Mouse (Mus musculus) kidney, adult 2 months (tissue): ENCODE measurements around the gene Mad2l2. TPM values are rescaled to one million over a fixed set of nuclear protein-coding genes. Genes with fewer than 3 reads are reported as not detected.
"Not testable (repeated sequence)": the region's sequence is repeated elsewhere in the genome, so short reads cannot be mapped to it uniquely, and the experiment has no call there.

Experiments used
- DNase-seq: peaks from one replicate; pipeline ENCODE4 v3.0.0; 2021
- H3K27ac ChIP-seq: fragments of 200-500 bp; 2 replicates; pipeline ENCODE4 v1.5.1; 2012; ENCODE audit warnings: low read depth, low read length, control low read depth, inconsistent platforms; ENCODE audit not compliant: insufficient read depth
- H3K27me3 ChIP-seq: fragments of 200-500 bp; replicated peaks from 2 replicates; pipeline ENCODE4 v1.6.1; 2012; ENCODE audit warnings: mild to moderate bottlenecking, moderate library complexity, low read length, inconsistent platforms; ENCODE audit not compliant: control insufficient read depth, insufficient read depth
- H3K36me3 ChIP-seq: fragments of 200-500 bp; 2 replicates; pipeline ENCODE4 v1.6.1; 2012; ENCODE audit warnings: mild to moderate bottlenecking, moderate library complexity, low read length, inconsistent platforms; ENCODE audit not compliant: control insufficient read depth, insufficient read depth
- H3K4me1 ChIP-seq: fragments of 200-500 bp; 2 replicates; pipeline ENCODE4 v1.6.1; 2011; ENCODE audit warnings: low read length; ENCODE audit not compliant: control insufficient read depth, insufficient read depth
- H3K4me3 ChIP-seq: fragments of 200-500 bp; 2 replicates; pipeline ENCODE4 v1.5.1; 2011; ENCODE audit warnings: mild to moderate bottlenecking, low read depth, low read length, control low read depth; ENCODE audit not compliant: insufficient read depth
- CTCF ChIP-seq: fragments of 200-500 bp; conservative IDR thresholded peaks from 2 replicates; pipeline ENCODE4 v1.5.1; 2011; ENCODE audit warnings: low read depth, mild to moderate bottlenecking, control low read depth, low read length, moderate library complexity, mixed read lengths; ENCODE audit not compliant: insufficient read depth, insufficient read length
- POLR2A ChIP-seq: fragments of 200-500 bp; IDR thresholded peaks from one replicate; pipeline ENCODE4 v1.6.1; 2011; ENCODE audit warnings: low read depth, low read length, control low read depth
- WGBS: fragments of 180-500 bp; shearing (Covaris S2); methylation state at CpG from one replicate; pipeline ENCODE4 v1.1.7; 2018; 5-methylcytosine and 5-hydroxymethylcytosine counted together
- polyA plus RNA-seq: library from polyadenylated mRNA; depleted of rRNA; stranded (reverse); fragments of >200 nt; gene quantifications from 2 replicates; pipeline ENCODE4 v1.2.3, GENCODE M21; 2012

The Mad2l2 gene
- polyA plus RNA-seq, 1 experiment: 22.8 TPM

GRCm38 (mm10) chr4:148166431-148166830 is 36.2 kb downstream of the Mad2l2 start:
- no peak for DNase-seq
- H3K27ac ChIP-seq: no peak overlapping the region
- H3K4me1 ChIP-seq: no peaks in the 10 kb centered on the region
- TF ChIP-seq CTCF (no peak), POLR2A (no peak)
- H3K36me3 ChIP-seq: no peaks in the 10 kb centered on the region
- 10% methylated on average over 10 of the region's 10 CpGs for WGBS
- H3K27me3 ChIP-seq: no peaks in the 10 kb centered on the region
- no peak overlapping the region for H3K4me3 ChIP-seq

DNA sequence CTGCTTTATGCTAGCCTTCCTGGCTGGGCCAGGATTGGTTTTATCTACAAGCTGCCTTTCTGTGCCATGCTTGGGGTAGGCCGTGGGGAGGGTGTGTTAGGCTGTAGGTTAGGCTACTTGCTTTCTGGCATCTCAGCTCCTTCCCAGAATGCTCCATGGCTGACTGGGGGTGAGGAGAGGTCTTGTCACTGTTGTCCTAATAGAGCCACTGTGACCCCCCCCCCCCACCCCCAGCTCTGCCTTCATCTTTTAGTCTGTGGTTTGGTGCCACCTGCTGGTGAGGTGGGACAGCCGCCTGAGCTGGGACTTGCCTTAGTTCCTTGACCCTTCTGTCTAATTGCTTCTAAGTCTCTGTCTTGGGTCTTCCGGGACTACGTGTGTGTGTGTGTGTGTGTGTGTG is 36.8 kb downstream of the Mad2l2 start:
- TF ChIP-seq POLR2A (no peak), CTCF (peak; percentile 64)
- H3K27ac ChIP-seq: no peak overlapping the region
- WGBS: 9% methylated on average over 4 of the region's 4 CpGs
- H3K4me3 ChIP-seq: no peak overlapping the region
- no peaks in the 10 kb centered on the region for H3K27me3 ChIP-seq
- H3K36me3 ChIP-seq: no peaks in the 10 kb centered on the region
- peak; percentile 75 for DNase-seq
- H3K4me1 ChIP-seq: no peaks in the 10 kb centered on the region

GRCm38 (mm10) chr4:148168287-148168686 is 38.1 kb downstream of the Mad2l2 start:
- TF ChIP-seq POLR2A (no peak), CTCF (peak; percentile 80)
- H3K4me1 ChIP-seq: no peaks in the 10 kb centered on the region
- no peak overlapping the region for H3K27ac ChIP-seq
- WGBS: 21% methylated on average over 7 of the region's 7 CpGs
- DNase-seq: peak; percentile 49
- H3K36me3 ChIP-seq: no peaks in the 10 kb centered on the region
- H3K4me3 ChIP-seq: no peak overlapping the region
- no peaks in the 10 kb centered on the region; the same call in 1 of the 2 replicates for H3K27me3 ChIP-seq

GRCm38 (mm10) chr4:148169586-148169985 is 39.4 kb downstream of the Mad2l2 start:
- DNase-seq: no peak
- Histone ChIP-seq H3K27me3 (no peaks in the 10 kb centered on the region; the same call in 1 of the 2 replicates), H3K4me1 (no peaks in the 10 kb centered on the region), H3K4me3 (no peak overlapping the region), H3K36me3 (no peaks in the 10 kb centered on the region), H3K27ac (no peak overlapping the region)
- TF ChIP-seq POLR2A: no peak
- no peak for TF ChIP-seq CTCF
- WGBS: 26% methylated on average over 15 of the region's 15 CpGs

DNA sequence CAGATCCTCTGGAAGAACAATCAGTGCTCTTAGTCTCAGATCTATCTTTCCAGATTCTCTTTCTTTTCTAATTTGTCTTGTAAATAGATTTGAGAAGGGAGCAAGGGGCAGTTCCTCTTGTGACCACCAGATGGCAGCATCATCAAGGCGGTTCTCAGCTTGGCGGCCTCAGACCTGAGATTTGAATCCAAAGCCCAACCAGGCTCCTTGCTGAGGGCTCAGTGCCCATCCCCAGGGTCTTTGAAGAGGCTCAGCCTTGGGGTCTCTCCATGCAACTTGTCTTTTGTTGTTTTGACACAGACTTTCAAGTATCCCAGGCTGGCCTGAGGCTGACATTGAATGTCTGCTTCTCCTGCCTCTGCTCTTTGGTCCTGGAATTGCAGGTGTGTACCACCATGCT is 40.7 kb downstream of the Mad2l2 start:
- peak; percentile 91 for TF ChIP-seq CTCF
- no peak for TF ChIP-seq POLR2A
- 3% methylated on average over 2 of the region's 2 CpGs for WGBS

DNA sequence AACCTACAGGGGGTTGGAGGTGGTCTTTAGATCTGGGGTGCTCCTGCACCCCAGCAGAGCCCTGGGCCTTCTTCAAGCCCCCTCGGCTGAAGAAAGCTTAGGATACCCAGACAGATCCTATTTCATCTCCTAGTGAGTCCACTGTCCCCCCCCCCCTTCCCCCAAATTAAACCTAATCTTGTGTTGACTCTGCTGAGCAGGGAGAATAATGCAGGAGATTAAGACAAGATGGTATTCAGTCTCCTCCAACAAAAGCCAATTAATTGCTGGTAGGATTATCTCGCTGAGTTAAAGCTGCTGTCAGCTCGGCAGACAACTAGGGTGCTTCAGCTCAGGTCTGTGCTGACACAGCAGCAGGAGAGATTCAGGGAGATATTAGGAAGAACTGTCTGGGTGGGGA is 41.1 kb downstream of the Mad2l2 start:
- Histone ChIP-seq H3K27me3 (no peaks in the 10 kb centered on the region; the same call in 1 of the 2 replicates), H3K4me1 (no peaks in the 10 kb centered on the region), H3K27ac (no peak overlapping the region), H3K36me3 (no peaks in the 10 kb centered on the region), H3K4me3 (no peak overlapping the region)
- DNase-seq: no peak
- TF ChIP-seq CTCF (no peak), POLR2A (no peak)
- 58% methylated on average over 3 of the region's 3 CpGs for WGBS

More for the DNA sequence above, 40.7 kb downstream of the Mad2l2 start:
- H3K27ac ChIP-seq: no peak overlapping the region
- no peak overlapping the region for H3K4me3 ChIP-seq
- H3K4me1 ChIP-seq: no peaks in the 10 kb centered on the region
- H3K36me3 ChIP-seq: no peaks in the 10 kb centered on the region
- DNase-seq: peak; percentile 54
- H3K27me3 ChIP-seq: no peaks in the 10 kb centered on the region; the same call in 1 of the 2 replicates

DNA sequence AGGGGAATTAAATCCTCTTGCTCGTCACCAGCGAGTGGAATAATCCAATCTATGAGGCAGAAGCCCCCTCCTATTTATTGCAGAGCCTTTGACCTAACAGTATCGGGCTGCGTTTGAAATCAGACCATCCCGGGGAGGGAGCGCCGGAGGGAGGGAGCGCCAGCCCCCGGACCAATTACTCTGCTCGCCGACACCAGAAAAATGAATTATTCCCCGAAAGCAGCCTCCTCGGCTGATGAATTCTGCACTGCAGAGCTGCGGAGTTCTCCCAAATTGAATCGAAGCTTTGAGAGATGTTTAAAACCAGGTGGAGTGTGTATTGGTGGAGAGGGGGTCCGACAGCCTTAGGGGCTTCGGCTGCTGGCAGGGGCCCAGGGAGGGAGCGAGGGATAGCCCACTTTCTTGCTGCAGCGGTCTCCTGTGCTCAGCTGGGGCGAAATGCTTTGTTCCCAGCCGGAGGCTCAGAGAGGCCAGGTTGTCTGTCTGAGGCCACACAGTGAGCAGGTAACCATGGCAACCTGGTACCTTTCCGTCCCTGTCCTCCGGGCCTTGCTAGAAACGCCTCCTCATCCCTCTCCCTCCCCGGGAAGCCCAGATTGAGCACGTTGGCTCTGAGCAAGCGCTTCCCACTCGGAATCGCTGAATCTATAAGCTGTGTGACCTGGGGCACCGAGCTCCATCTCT is 43.8 kb downstream of the Mad2l2 start:
- Histone ChIP-seq H3K27ac (no peak overlapping the region), H3K27me3 (no peaks in the 10 kb centered on the region; the same call in 1 of the 2 replicates), H3K4me1 (no peaks in the 10 kb centered on the region), H3K36me3 (no peaks in the 10 kb centered on the region), H3K4me3 (no peak overlapping the region)
- no peak for DNase-seq
- TF ChIP-seq POLR2A (no peak), CTCF (no peak)
- 3% methylated on average over 30 of the region's 30 CpGs for WGBS

DNA sequence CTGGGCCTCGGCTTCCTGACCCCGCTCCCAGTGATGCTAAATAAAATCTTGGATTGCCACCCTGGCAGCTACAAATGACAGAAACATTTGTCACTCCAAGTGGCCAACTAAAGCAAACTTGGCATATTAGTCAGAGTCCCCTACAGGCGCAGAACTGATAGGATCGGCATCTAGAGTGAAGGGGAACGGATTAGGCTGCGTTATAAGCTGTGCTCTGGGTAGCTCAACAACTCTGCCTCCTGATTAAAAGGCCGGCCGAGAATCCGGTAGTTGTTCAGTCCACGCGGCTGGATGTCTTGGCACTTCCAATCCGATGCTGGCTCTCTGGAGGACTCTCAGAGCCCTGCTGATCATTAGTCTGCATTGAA is 44.3 kb downstream of the Mad2l2 start:
- no peak overlapping the region for H3K27ac ChIP-seq
- H3K36me3 ChIP-seq: no peaks in the 10 kb centered on the region
- DNase-seq: no peak
- TF ChIP-seq CTCF: no peak
- TF ChIP-seq POLR2A: no peak
- no peak overlapping the region for H3K4me3 ChIP-seq
- WGBS: 36% methylated on average over 12 of the region's 12 CpGs
- no peaks in the 10 kb centered on the region for H3K4me1 ChIP-seq
- no peaks in the 10 kb centered on the region; the same call in 1 of the 2 replicates for H3K27me3 ChIP-seq

DNA sequence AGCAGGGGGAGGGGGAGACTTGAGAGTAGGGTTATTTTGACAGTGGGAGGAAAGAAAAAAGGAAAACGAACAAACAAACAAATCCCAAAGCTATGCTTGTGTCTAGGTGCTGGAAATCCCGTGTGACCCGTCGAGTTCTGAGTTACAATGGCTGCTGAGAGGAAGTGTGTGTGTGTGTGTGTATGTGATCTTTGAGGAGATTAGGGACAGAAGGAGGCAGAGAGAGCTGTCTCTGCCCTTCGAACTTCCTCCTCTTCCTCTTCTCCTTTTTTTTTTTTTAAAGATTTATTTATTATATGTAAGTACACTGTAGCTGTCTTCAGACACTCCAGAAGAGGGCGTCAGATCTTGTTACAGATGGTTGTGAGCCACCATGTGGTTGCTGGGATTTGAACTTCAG is 46.4 kb downstream of the Mad2l2 start:
- not testable (repeated sequence) for H3K4me3 ChIP-seq, H3K36me3 ChIP-seq, DNase-seq, H3K27me3 ChIP-seq, H3K27ac ChIP-seq, H3K4me1 ChIP-seq
- WGBS: 53% methylated on average over 5 of the region's 6 CpGs
